Mouse (Mus musculus) left cerebral cortex, adult 18-20 months (tissue): Measurements from ENCODE around the gene Lamc2. TPM values are rescaled to one million over a fixed set of nuclear protein-coding genes. Genes with fewer than 3 reads are reported as not detected.

ENCODE experiments used
- DNase-seq, 2 experiments: peaks; one replicate each; pipeline ENCODE4 v3.0.0; 2021 to 2022; ENCODE audit warnings: low spot score in 2 of 2, mixed read lengths in 1 of 2
- total RNA-seq, 2 experiments: library from RNA; stranded (reverse); gene quantifications; 2 replicates each; pipeline ENCODE4 v1.2.3; 2021

Lamc2 gene
- total RNA-seq, 2 experiments from 2014 or later = 11.2 TPM

GRCm38 (mm10) chr1:153180586-153181289 is 5.5 kb downstream of the Lamc2 start:
- DNase-seq = peak; percentile 50 to 67

DNA sequence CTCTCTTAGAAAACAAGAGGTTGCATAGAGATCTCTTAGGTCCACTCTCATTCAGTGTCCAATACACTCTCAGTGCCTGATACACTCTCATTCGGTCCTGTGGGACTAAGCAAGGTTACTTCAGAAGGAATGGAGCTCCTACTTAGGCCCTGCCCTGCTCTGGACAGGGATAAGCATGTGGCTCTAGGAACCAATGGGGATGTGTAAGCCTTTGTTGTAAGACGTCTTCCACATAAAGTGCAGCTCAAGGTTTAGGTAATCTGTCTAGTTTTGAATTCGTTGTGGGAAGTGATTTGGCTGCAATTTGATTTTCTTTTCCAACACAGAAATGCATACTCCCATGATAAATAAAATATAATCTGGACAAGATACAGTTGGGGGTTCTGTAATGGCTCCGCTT is 6.1 kb downstream of the Lamc2 start:
- DNase-seq = no peak

- peak in 1 of 2 experiments; percentile 31 for DNase-seq
These were observed 11.4 kb downstream of the Lamc2 start for GRCm38 (mm10) chr1:153174801-153175200.

DNA sequence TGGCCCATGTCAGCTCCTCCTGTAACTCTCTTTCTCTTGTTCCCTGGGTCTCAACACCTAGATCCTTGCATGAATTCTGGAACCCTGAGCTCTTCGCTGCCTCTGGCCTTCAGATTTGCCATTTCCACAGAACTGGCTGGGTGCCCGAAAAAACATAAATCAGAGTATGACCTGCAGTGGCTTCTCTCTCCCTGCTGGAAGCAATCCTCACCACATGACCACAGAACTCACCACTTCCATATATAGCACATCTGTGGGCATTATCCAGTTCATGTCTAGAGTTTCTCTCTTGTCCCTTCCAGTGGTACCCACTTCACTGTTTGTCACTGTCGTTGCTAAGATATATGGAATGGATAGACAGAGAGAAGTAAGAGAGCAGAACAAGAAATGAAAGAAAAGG is 13.0 kb downstream of the Lamc2 start:
- DNase-seq = no peak

- DNase-seq = no peak
These were observed 13.9 kb downstream of the Lamc2 start for GRCm38 (mm10) chr1:153172291-153172731.

- DNase-seq = no peak
These were observed 15.2 kb downstream of the Lamc2 start for GRCm38 (mm10) chr1:153171011-153171410.

GRCm38 (mm10) chr1:153168293-153168692 is 18.0 kb downstream of the Lamc2 start:
- no peak for DNase-seq

- DNase-seq = no peak
These were observed 22.4 kb downstream of the Lamc2 start for GRCm38 (mm10) chr1:153163831-153164230.

- no peak for DNase-seq
These were observed 27.1 kb downstream of the Lamc2 start for GRCm38 (mm10) chr1:153159137-153159536.

- no peak for DNase-seq
These were observed 29.1 kb downstream of the Lamc2 start for GRCm38 (mm10) chr1:153157021-153157623.

- DNase-seq = no peak
These were observed 30.9 kb downstream of the Lamc2 start for GRCm38 (mm10) chr1:153155364-153155763.

- no peak for DNase-seq
These were observed 32.6 kb downstream of the Lamc2 start for GRCm38 (mm10) chr1:153153619-153154137.

DNA sequence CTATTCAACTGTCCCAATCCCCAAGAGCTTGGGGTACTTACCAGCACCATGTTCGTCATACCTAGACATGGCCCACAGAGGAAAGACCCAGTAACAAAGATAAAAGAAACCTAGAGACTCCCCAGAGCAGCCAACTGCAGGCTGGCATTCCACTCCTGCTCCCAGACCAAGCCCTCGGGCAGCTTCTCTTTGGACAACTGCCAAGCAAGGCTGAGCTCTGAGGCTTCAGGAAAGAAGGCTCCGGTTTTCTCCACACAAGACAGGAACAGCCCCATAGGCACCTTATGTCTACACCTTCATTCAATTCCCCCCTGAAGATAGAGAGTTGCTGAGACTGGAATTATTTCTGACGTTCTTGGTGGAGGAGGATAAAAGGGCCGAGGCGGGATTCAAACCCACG is 33.7 kb downstream of the Lamc2 start:
- DNase-seq = no peak

- no peak for DNase-seq
These were observed 40.5 kb downstream of the Lamc2 start for GRCm38 (mm10) chr1:153145791-153146190.

DNA sequence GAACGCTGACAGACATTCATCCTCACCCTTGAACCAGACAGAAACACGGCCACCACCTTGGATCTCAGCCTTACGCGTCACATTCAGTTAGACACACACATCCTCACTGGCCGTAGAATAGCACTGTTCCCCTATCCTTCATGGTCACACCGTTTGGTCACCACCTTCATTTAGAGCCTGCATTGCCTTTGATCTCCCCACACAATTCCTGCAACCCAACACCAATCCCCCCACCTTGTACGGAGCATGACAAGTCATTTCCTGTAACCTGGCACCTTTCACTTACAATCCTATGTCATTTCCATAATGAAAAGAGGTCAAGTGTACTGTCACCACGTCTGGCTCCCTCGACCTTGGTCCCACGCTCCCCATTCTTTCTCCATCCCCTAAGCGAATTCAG is 42.2 kb downstream of the Lamc2 start:
- DNase-seq = no peak

DNA sequence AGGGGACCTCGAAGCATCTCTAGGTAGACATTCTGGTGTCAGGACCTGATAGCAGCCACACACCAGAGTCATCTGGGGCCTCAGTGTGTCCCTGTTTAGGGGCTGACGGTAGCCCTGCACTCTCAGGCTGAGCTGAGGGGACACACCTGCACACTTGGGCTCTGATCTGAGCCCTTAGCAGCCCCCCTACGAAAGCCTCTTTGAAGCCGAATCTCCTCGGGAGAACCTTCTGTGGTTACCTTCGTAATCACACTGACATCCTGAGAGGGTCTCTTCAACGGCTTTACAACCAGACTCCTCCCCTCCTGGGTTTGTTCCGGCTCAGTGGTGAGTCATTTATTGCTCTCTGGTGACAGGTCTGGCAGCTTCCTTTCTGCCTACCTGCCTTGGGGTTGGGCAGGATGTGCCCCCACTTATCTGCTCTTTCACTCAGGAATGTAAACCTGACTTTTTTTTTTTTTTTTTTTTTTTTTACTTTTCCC is 45.5 kb downstream of the Lamc2 start:
- no peak for DNase-seq

DNA sequence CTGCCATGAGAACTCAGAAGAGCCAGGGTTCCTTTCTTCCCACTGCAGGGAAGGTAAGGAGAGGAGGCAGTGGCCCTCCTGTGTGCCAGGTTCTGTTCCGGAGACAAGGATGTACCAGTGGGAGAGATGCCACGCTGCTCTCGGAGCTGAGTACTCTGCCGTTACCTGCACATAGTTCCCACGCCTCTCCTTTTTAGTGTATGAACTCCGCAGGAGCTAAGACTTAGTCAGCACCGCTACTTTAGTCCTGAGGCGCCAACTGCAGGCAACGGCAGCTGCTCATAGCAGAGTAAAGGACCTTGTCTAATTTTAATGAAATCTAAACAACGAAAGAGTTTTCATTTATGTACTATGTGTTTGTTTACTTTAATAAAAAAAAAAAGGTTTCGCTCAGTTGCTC is 46.0 kb downstream of the Lamc2 start:
- no peak for DNase-seq

- no peak for DNase-seq
These were observed 46.6 kb downstream of the Lamc2 start for GRCm38 (mm10) chr1:153139635-153140034.

- DNase-seq = no peak
These were observed 47.8 kb downstream of the Lamc2 start for GRCm38 (mm10) chr1:153138486-153138885.

DNA sequence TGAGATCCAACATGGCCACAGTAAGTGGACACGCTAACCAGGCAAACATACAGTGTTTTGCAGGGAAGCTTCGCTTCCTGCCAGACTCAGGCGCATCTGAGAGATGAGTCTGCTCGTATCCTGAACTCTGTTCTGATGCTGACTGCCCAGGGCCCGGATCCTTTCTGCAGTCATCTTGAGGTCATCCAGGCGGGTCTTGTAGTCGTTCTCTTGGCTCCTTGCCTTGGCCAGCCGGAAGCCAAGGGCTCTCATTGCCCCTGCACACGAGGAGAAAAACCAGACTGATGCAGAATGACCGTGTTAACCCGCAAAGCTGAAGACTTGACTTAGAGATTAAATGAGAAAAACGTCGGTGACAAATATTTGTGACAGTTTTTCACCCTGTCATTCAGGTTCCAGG is 49.6 kb downstream of the Lamc2 start:
- DNase-seq = no peak

DNA sequence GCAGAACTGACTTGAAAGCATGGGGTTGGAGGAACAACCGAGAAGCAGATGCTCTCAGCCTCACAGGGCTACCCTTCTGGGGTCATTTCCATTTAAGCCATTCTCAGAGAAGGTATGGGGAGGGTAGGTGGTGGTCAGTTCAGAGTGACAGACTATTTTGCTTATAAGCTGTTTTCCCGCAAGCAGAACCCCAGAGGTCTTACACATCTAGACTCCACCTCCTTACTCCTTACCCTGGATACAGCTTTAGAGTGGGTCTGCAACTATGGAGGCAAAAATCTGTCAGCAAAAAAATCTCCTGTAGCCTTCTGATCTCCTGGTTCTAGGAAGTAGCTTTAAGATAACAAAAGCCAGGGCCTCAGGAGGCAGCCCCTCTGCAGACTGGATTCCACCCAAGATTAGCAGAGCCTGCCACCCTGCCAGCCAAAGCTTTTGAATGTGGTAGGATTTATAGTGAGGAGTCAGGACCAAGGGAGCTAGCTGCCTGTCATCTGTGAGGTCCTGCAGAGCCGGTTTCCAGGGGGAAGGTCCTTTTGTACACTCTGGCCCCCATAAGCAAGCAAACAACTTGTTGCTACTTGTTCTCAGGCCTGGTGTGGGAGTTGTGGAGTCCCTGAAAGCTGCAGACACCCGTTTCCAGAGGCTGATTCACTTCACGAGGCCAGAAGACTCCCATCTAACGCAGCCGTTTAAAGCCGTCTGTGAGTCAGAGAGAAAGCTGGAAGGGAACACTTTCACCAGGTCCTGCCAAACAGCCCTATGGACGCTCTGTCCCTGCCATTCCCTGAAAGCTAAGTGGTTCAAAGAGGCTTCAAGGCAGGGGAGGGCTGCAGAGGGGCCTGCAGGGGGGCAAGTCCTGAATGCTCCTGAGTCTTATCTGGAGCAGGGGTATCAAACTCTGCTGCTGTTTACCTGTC is 52.1 kb downstream of the Lamc2 start:
- peak; percentile 7 for DNase-seq
